Mouse (Mus musculus): ENCODE results near the gene Olfr1371.
A peak's percentile ranks its signal among the peaks of the same experiment; 100 is the strongest.

The Olfr1371 gene

GRCm38 (mm10) chr11:52213887-52214286, at the start of gene Olfr1371:
Gene Olfr1371, minus strand, starts transcription at chr11:52213987.
- no peak for DNase-seq

GRCm38 (mm10) chr11:52262338-52262737, 48.6 kb upstream of the Olfr1371 start:
- no peak for DNase-seq

GRCm38 (mm10) chr11:52261937-52262336, 48.1 kb upstream of the Olfr1371 start:
- DNase-seq = peak; percentile 44 to 46

GRCm38 (mm10) chr11:52260878-52261277, 47.1 kb upstream of the Olfr1371 start:
- DNase-seq = no peak

GRCm38 (mm10) chr11:52258711-52259110, 44.9 kb upstream of the Olfr1371 start:
- DNase-seq = no peak

- DNase-seq = no peak
These were observed 43.6 kb upstream of the Olfr1371 start for GRCm38 (mm10) chr11:52257376-52257775.

GRCm38 (mm10) chr11:52255077-52255476, 41.3 kb upstream of the Olfr1371 start:
- no peak for DNase-seq

GRCm38 (mm10) chr11:52253674-52254375, 40.0 kb upstream of the Olfr1371 start:
- DNase-seq = peak; percentile 56 to 57

GRCm38 (mm10) chr11:52252692-52253091, 38.9 kb upstream of the Olfr1371 start:
- no peak for DNase-seq

GRCm38 (mm10) chr11:52251770-52252169, 38.0 kb upstream of the Olfr1371 start:
- DNase-seq = no peak

GRCm38 (mm10) chr11:52249452-52249851, 35.7 kb upstream of the Olfr1371 start:
- no peak for DNase-seq

- DNase-seq = no peak
These were observed 27.2 kb upstream of the Olfr1371 start for GRCm38 (mm10) chr11:52240898-52241542.

- DNase-seq = no peak
These were observed 20.7 kb upstream of the Olfr1371 start for GRCm38 (mm10) chr11:52234509-52234908.

GRCm38 (mm10) chr11:52233906-52234305, 20.1 kb upstream of the Olfr1371 start:
- no peak for DNase-seq

GRCm38 (mm10) chr11:52233043-52233653, 19.4 kb upstream of the Olfr1371 start:
- no peak for DNase-seq

GRCm38 (mm10) chr11:52231606-52232541, 18.1 kb upstream of the Olfr1371 start, which contains the start of gene Skp1a:
Gene Skp1a, plus strand, starts transcription at chr11:52231995.
- peak; percentile 95 to 97 for DNase-seq

- no peak for DNase-seq
These were observed 16.9 kb upstream of the Olfr1371 start for GRCm38 (mm10) chr11:52230694-52231093.

- no peak for DNase-seq
These were observed 15.1 kb upstream of the Olfr1371 start for GRCm38 (mm10) chr11:52228722-52229448.

GRCm38 (mm10) chr11:52227466-52228226, 13.9 kb upstream of the Olfr1371 start:
- no peak for DNase-seq

- DNase-seq = no peak
These were observed 13.3 kb upstream of the Olfr1371 start for GRCm38 (mm10) chr11:52227053-52227452.

- DNase-seq = no peak
These were observed 12.3 kb upstream of the Olfr1371 start for GRCm38 (mm10) chr11:52225986-52226599.

Measured in B cell, adult 2 months (primary cell).